Mouse (Mus musculus) liver, embryonic 14.5 days (tissue): ENCODE results near the gene Prx.

ENCODE experiments used
- CTCF ChIP-seq: IDR thresholded peaks from 2 replicates; pipeline ENCODE4 v1.5.1; 2016; ENCODE audit warnings: antibody characterized with exemption, low read depth, control low read depth
- EP300 ChIP-seq: IDR thresholded peaks from 2 replicates; pipeline ENCODE4 v1.6.1; 2016; ENCODE audit warnings: antibody characterized with exemption, low read depth

GRCm38 (mm10) chr7:27493022-27493421, 6.1 kb upstream of the Prx start:
- TF ChIP-seq CTCF (no peak), EP300 (no peak)
